Mouse (Mus musculus): ENCODE results near the gene Slc9a3r1.

The Slc9a3r1 gene

GRCm38 (mm10) chr11:115228430-115228829 is 65.3 kb downstream of the Slc9a3r1 start:
- no peak for DNase-seq

GRCm38 (mm10) chr11:115229021-115229930 is 66.1 kb downstream of the Slc9a3r1 start:
- no peak for DNase-seq
